Mouse (Mus musculus) liver, adult 2 months (tissue): ENCODE measurements at regions not wholly inside any gene's neighbourhood (a gene's known extent, or its start where the extent isn't known, plus 50 kb on each side); places are given as distances from the start of the nearest gene placed in this dataset.

ENCODE experiments used
- CTCF ChIP-seq: fragments of 200-500 bp; IDR thresholded peaks from 2 replicates; pipeline ENCODE4 v1.5.1; 2011; ENCODE audit warnings: low read depth, low read length, control low read depth
- POLR2A ChIP-seq: fragments of 200-500 bp; IDR thresholded peaks from 2 replicates; pipeline ENCODE4 v1.6.1; 2011; ENCODE audit warnings: low read length, control low read depth; ENCODE audit not compliant: insufficient read depth; ENCODE audit errors: extremely low read depth

DNA sequence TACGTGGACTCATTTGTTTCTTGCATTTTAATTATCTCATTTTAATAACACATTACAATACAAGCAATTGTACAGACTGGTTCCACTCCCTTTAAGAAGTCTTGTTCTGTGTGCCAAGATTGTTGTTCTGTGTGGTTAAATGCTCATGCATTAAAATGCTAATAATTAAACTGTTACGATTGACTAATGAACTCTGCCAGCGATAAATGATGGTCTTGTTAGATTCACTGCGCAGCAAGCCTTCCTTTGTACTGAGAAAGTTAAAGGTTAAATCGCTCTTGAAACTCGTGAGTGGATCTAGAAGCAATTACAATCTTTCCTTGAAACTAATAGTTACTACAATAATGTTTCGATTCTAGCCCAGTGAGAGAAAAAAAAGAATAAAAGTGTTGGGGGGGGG, 221.0 kb downstream of the Emx2 start:
- TF ChIP-seq POLR2A (no peak), CTCF (no peak)
